Mouse (Mus musculus) CH12.LX (cell line): ENCODE measurements at regions not wholly inside any gene's neighbourhood (a gene's known extent, or its start where the extent isn't known, plus 50 kb on each side); places are given as distances from the start of the nearest gene placed in this dataset.
"Not testable (repeated sequence)": the region's sequence is repeated elsewhere in the genome, so short reads cannot be mapped to it uniquely, and the experiment has no call there.

ENCODE experiments used
- CHD1 ChIP-seq: IDR thresholded peaks from 2 replicates; pipeline ENCODE4 v1.6.1; 2012; ENCODE audit warnings: low read depth, low read length, improper control_type of control experiment, inconsistent platforms
- CTCF ChIP-seq, 2 experiments: IDR thresholded peaks in 1 of 2; conservative IDR thresholded peaks in 1 of 2; 2 replicates each; pipeline ENCODE4 v1.5.1; 2011 to 2012; ENCODE audit warnings: low read depth in 2 of 2, low read length in 2 of 2, improper control_type of control experiment in 1 of 2, inconsistent platforms in 1 of 2, mild to moderate bottlenecking in 1 of 2, moderate library complexity in 1 of 2
- MAFK ChIP-seq: IDR thresholded peaks from 2 replicates; pipeline ENCODE4 v1.6.1; 2011; ENCODE audit warnings: low read length, improper control_type of control experiment; ENCODE audit not compliant: insufficient replicate concordance
- POLR2A ChIP-seq: IDR thresholded peaks from 2 replicates; pipeline ENCODE4 v1.6.1; 2011; ENCODE audit warnings: low read depth, mild to moderate bottlenecking, improper control_type of control experiment, low read length
- SMC3 ChIP-seq: IDR thresholded peaks from 2 replicates; pipeline ENCODE4 v1.6.1; 2011; ENCODE audit warnings: low read depth, low read length, improper control_type of control experiment
- TBP ChIP-seq: conservative IDR thresholded peaks from 2 replicates; pipeline ENCODE4 v1.6.1; 2011; ENCODE audit warnings: low read depth, low read length, improper control_type of control experiment
- USF1 ChIP-seq: IDR thresholded peaks from 2 replicates; pipeline ENCODE4 v1.6.1; 2014; ENCODE audit warnings: low read depth, mild to moderate bottlenecking, inconsistent platforms, low read length, improper control_type of control experiment

DNA sequence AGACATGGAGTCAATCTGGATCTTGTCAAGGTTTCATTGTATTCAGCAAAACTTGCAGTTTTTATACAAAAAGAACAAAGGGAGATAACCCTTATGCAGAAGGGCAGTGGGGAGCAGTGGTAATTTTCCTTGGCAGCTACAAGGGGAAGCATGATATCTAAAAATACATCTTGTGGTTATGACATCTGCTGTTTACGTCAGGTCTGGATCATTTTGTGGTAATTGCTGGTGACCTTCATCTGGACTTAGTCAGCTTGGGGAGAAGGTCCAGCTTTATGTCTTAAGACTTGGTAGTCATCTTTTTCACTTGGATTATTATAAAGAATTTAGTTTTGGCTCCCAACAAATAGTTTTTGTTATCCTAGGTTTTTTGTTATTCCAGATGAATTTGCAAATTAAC lies 465.9 kb downstream of the Fscb start:
- not testable (repeated sequence) for TF ChIP-seq TBP; CTCF (conservative IDR thresholded peaks at IDR 0.05 in 1 of 2, IDR thresholded peaks at IDR 0.05 in 1 of 2; ENCODE audit: low read depth in 2 of 2, low read length in 2 of 2); SMC3; USF1; CHD1; MAFK; POLR2A
